Mouse (Mus musculus) heart, embryonic 14.5 days (tissue): ENCODE measurements around the gene Terb2. TPM values are rescaled to one million over a fixed set of nuclear protein-coding genes. Genes with fewer than 3 reads are reported as not detected.

Experiments used
- ATAC-seq: fragments of 200-750 bp; cut with Nextera tagmentation; 2 replicates; pipeline ENCODE4 v1.8.0; 2017; ENCODE audit warnings: low read depth, moderate TSS enrichment; ENCODE audit not compliant: insufficient number of reproducible peaks, insufficient read depth, low FRiP score
- H3K27ac ChIP-seq, 2 experiments: fragments of 200-500 bp in 1 of 2; fragments of 300-500 bp in 1 of 2; sonication (generic) in 1 of 2; replicated peaks in 1 of 2; 2 replicates each; pipeline ENCODE4 v1.5.1; 2012 to 2014; ENCODE audit warnings: low read depth in 2 of 2, low read length in 2 of 2, control low read depth in 1 of 2, mild to moderate bottlenecking in 1 of 2, mixed read lengths in 1 of 2; ENCODE audit not compliant: control insufficient read depth in 1 of 2, insufficient read depth in 1 of 2
- H3K27me3 ChIP-seq: fragments of 300-500 bp; sonication (generic); 2 replicates; pipeline ENCODE4 v1.6.1; 2014; ENCODE audit warnings: mild to moderate bottlenecking, low read length, control low read depth; ENCODE audit not compliant: control insufficient read depth, insufficient read depth
- H3K36me3 ChIP-seq: fragments of 300-500 bp; sonication (generic); 2 replicates; pipeline ENCODE4 v1.6.1; 2014; ENCODE audit warnings: mild to moderate bottlenecking, control low read depth, low read length, mixed read lengths; ENCODE audit not compliant: control insufficient read depth, insufficient read depth
- H3K4me1 ChIP-seq, 2 experiments: fragments of 200-500 bp in 1 of 2; fragments of 300-500 bp in 1 of 2; sonication (generic) in 1 of 2; 2 replicates each; pipeline ENCODE4 v1.6.1; 2012 to 2014; ENCODE audit warnings: low read length in 2 of 2, control low read depth in 1 of 2, mixed read lengths in 1 of 2; ENCODE audit not compliant: control insufficient read depth in 2 of 2, insufficient read depth in 2 of 2
- H3K4me2 ChIP-seq: fragments of 300-500 bp; sonication (generic); 2 replicates; pipeline ENCODE4 v1.6.1; 2014; ENCODE audit warnings: mild to moderate bottlenecking, low read length
- H3K4me3 ChIP-seq, 2 experiments: fragments of 200-500 bp in 1 of 2; fragments of 300-500 bp in 1 of 2; sonication (generic) in 1 of 2; 2 replicates each; pipeline ENCODE4 v1.5.1; 2012 to 2014; ENCODE audit warnings: low read length in 2 of 2, mild to moderate bottlenecking in 2 of 2, control low read depth in 1 of 2, low read depth in 1 of 2, moderate library complexity in 1 of 2; ENCODE audit not compliant: control insufficient read depth in 1 of 2, insufficient read depth in 1 of 2
- H3K9ac ChIP-seq: fragments of 300-500 bp; sonication (generic); 2 replicates; pipeline ENCODE4 v1.6.1; 2014; ENCODE audit warnings: mild to moderate bottlenecking, low read length
- H3K9me3 ChIP-seq: fragments of 300-500 bp; sonication (generic); 2 replicates; pipeline ENCODE4 v1.6.1; 2016; ENCODE audit warnings: low read length, control low read depth; ENCODE audit not compliant: control insufficient read depth
- WGBS: fragments of 180-500 bp; shearing (Covaris S2); extraction: QIAGEN DNeasy Blood & Tissue Kit; methylation state at CpG from one replicate; pipeline ENCODE4 v1.1.7; 2014; 5-methylcytosine and 5-hydroxymethylcytosine counted together
- polyA plus RNA-seq: library from polyadenylated mRNA; unstranded; fragments of >200 nt; fragmentation: Nextera tagmentation; extraction: Ambion mirVana; gene quantifications from 2 replicates; pipeline ENCODE4 v1.2.1, GENCODE M21; 2014

Terb2 gene
- polyA plus RNA-seq, 1 experiment from 2014 or later = not detected

GRCm38 (mm10) chr2:122241935-122242334, 55.9 kb downstream of the Terb2 start:
- no peak overlapping the region for H3K27ac ChIP-seq
- no peak overlapping the region for H3K9ac ChIP-seq
- H3K4me2 ChIP-seq = no peak overlapping the region
- 70% methylated on average over 6 of the region's 6 CpGs for WGBS
- H3K36me3 ChIP-seq = peaks cover 6% of the 10 kb centered on the region
- H3K9me3 ChIP-seq = no peaks in the 10 kb centered on the region
- no peak for ATAC-seq
- no peaks in the 10 kb centered on the region for H3K27me3 ChIP-seq
- H3K4me1 ChIP-seq = peaks cover 3 to 7% of the 10 kb centered on the region in 2 experiments; a peak in 3 of 4 replicates
- H3K4me3 ChIP-seq = no peak overlapping the region

GRCm38 (mm10) chr2:122243671-122244131, 57.6 kb downstream of the Terb2 start:
- no peak overlapping the region for H3K4me3 ChIP-seq
- H3K27me3 ChIP-seq = no peaks in the 10 kb centered on the region
- H3K9ac ChIP-seq = no peak overlapping the region
- H3K27ac ChIP-seq = no peak overlapping the region
- H3K36me3 ChIP-seq = peaks cover 23% of the 10 kb centered on the region
- H3K9me3 ChIP-seq = no peaks in the 10 kb centered on the region
- ATAC-seq = peak; percentile 68; the same call in 1 of the 2 replicates
- peaks cover 3 to 7% of the 10 kb centered on the region in 2 experiments; a peak in 3 of 4 replicates for H3K4me1 ChIP-seq
- 2% methylated on average over 3 of the region's 3 CpGs for WGBS
- no peak overlapping the region for H3K4me2 ChIP-seq

DNA sequence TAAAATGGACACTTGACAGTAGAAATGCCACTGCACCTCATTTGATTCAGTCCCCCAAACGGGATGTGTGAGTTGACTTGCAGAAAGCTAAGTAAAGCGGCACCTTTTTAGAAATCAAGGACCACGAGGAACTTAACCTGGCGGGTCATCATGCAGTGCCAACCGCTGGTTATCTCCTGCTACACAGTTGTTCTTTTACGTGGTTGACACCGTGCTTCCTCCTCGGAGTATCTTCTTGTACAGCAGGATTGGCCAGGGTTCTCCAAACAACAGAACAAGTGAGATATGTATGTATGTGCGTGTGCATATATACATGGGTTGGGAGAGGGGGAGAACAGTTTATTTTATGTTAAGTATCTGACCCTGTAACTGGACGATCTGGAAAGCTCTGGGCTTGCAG, 61.7 kb downstream of the Terb2 start:
- Histone ChIP-seq H3K36me3 (peaks cover 41% of the 10 kb centered on the region), H3K27me3 (no peaks in the 10 kb centered on the region), H3K27ac (no peak overlapping the region), H3K4me2 (no peak overlapping the region), H3K9ac (no peak overlapping the region), H3K4me1 (peaks cover 3 to 7% of the 10 kb centered on the region in 2 experiments; a peak in 3 of 4 replicates), H3K9me3 (no peaks in the 10 kb centered on the region), H3K4me3 (no peak overlapping the region)
- 73% methylated on average over 10 of the region's 10 CpGs for WGBS
- no peak for ATAC-seq

DNA sequence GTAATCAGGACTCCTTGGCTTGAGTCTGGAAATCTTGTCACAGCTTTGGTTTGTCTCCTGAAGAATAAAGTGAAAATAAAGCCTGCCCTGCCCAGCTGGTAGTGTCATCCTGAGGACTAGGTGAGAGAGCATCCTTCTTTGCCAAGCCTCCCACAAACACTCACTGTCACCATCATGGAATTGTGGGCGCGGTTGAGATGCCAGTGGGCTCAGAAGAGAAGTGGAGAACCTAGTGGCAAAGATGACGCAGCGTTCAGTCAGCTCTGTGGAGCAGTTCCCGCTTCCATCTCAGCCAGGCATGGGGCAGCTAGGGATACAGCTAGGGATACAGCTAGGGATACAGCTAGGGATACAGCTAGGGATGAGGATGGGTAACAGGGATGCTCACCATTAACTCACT, 69.9 kb downstream of the Terb2 start:
- no peak overlapping the region for H3K9ac ChIP-seq
- no peak overlapping the region for H3K4me3 ChIP-seq
- no peaks in the 10 kb centered on the region for H3K27me3 ChIP-seq
- H3K9me3 ChIP-seq = no peaks in the 10 kb centered on the region
- no peak overlapping the region for H3K27ac ChIP-seq
- no peaks in the 10 kb centered on the region for H3K4me1 ChIP-seq
- peaks cover 47% of the 10 kb centered on the region for H3K36me3 ChIP-seq
- 92% methylated on average over 5 of the region's 5 CpGs for WGBS
- no peak overlapping the region for H3K4me2 ChIP-seq
- ATAC-seq = no peak

Other genes starting within 250 kb of the Terb2 start
- 35.7 and 40.1 TPM in 2 replicates for gene Ctdspl2, start 230.3 kb upstream of the Terb2 start, polyA plus RNA-seq
- gene Mageb3, start 230.2 kb upstream of the Terb2 start, polyA plus RNA-seq = 0.08 TPM in 1 of 2 replicates, not detected in the other
- 11.9 and 13.0 TPM in 2 replicates for gene Eif3j1, start 157.7 kb upstream of the Terb2 start, polyA plus RNA-seq
- gene Spg11, start 67.9 kb upstream of the Terb2 start, polyA plus RNA-seq = 6.1 TPM in 2 replicates
- gene B2m, start 38.6 kb upstream of the Terb2 start, polyA plus RNA-seq = 299 and 301 TPM in 2 replicates
- 0.11 and 0.15 TPM in 2 replicates for gene Trim69, start 25.6 kb upstream of the Terb2 start, polyA plus RNA-seq
- not detected in 2 replicates for gene Patl2, start 83 bp upstream of the Terb2 start, polyA plus RNA-seq
- gene Sord, start 48.5 kb downstream of the Terb2 start, polyA plus RNA-seq = 63.6 and 63.7 TPM in 2 replicates
- gene Duox2, start 112.2 kb downstream of the Terb2 start, polyA plus RNA-seq = 0.07 and 0.08 TPM in 2 replicates
- not detected in 2 replicates for gene Duoxa2, start 112.6 kb downstream of the Terb2 start, polyA plus RNA-seq
- gene Duoxa1, start 127.5 kb downstream of the Terb2 start, polyA plus RNA-seq = not detected in 2 replicates
- 0.04 and 0.05 TPM in 2 replicates for gene Duox1, start 129.4 kb downstream of the Terb2 start, polyA plus RNA-seq
- 3.6 TPM in 2 replicates for gene Shf, start 182.9 kb downstream of the Terb2 start, polyA plus RNA-seq
- 0.47 and 0.58 TPM in 2 replicates for gene Slc28a2, start 240.2 kb downstream of the Terb2 start, polyA plus RNA-seq